In genomic region chr13:77982105-77982851, GRCm38 (mm10) we compare ENCODE assay signal across 8 mouse cellular contexts. TPM values are rescaled to one million over a fixed set of nuclear protein-coding genes. Genes with fewer than 3 reads are reported as not detected.
DNase-seq lines count a peak whose midpoint lies in the region; ATAC-seq lines count a peak whose summit lies in the region.

No protein-coding gene starts in this region.

- H3K36me3 ChIP-seq in heart, embryonic 13.5 days: no peaks in the 10 kb centered on the region
- H3K36me3 ChIP-seq in heart, embryonic 11.5 days (ENCODE audit: control insufficient read depth, insufficient read depth, low read length): no peaks in the 10 kb centered on the region
- H3K36me3 ChIP-seq in neural tube, embryonic 13.5 days: no peaks in the 10 kb centered on the region

- no peaks in the 10 kb centered on the region for H3K9me3 ChIP-seq in heart, embryonic 13.5 days
- no peaks in the 10 kb centered on the region for H3K9me3 ChIP-seq in heart, embryonic 11.5 days (replicated peaks; ENCODE audit: control insufficient read depth, low read length)
- H3K9me3 ChIP-seq in neural tube, embryonic 13.5 days: no peaks in the 10 kb centered on the region

- 25% methylated on average over 5 of the region's 5 CpGs for WGBS in heart, embryonic 13.5 days
- WGBS in heart, embryonic 11.5 days (ENCODE audit: insufficient replicate concordance): 22% methylated on average over 5 of the region's 5 CpGs
- WGBS in neural tube, embryonic 13.5 days: 26% methylated on average over 5 of the region's 5 CpGs

- H3K27me3 ChIP-seq in heart, embryonic 13.5 days (replicated peaks): no peaks in the 10 kb centered on the region
- H3K27me3 ChIP-seq in heart, embryonic 11.5 days (ENCODE audit: control insufficient read depth, insufficient read depth, low read length): no peaks in the 10 kb centered on the region
- H3K27me3 ChIP-seq in neural tube, embryonic 13.5 days: no peaks in the 10 kb centered on the region

- H3K9ac ChIP-seq in heart, embryonic 13.5 days: no peak overlapping the region
- H3K9ac ChIP-seq in heart, embryonic 11.5 days (ENCODE audit: low read depth, low read length): no peak overlapping the region
- H3K9ac ChIP-seq in neural tube, embryonic 13.5 days: no peak overlapping the region

- ATAC-seq in heart, embryonic 13.5 days (ENCODE audit: extremely low read depth, insufficient number of reproducible peaks, low FRiP score, low TSS enrichment): no peak
- no peak for ATAC-seq in heart, embryonic 11.5 days (replicated peaks; ENCODE audit: insufficient number of reproducible peaks, low FRiP score, low TSS enrichment)
- ATAC-seq in neural tube, embryonic 13.5 days (ENCODE audit: low read depth): peak; percentile 50; the same call in 1 of the 2 replicates
- no peak for ATAC-seq in megakaryocyte, adult 5-6 weeks (ENCODE audit: poor library complexity, severe bottlenecking)

- H3K27ac ChIP-seq in heart, embryonic 13.5 days (replicated peaks): no peak overlapping the region
- H3K27ac ChIP-seq in heart, embryonic 11.5 days (ENCODE audit: low read depth, low read length): no peak overlapping the region
- H3K27ac ChIP-seq in neural tube, embryonic 13.5 days (replicated peaks): no peak overlapping the region

- DNase-seq in ES-CJ7 (ENCODE audit: low read depth, low spot score): peak; percentile 22
- peak; percentile 70 for DNase-seq in cerebellum, adult 9-10 months
- DNase-seq in heart, postnatal 14 days: peak; percentile 19 to 60
- DNase-seq in layer of hippocampus, postnatal 36 days: peak; percentile 9 to 38

- no peak overlapping the region for H3K4me3 ChIP-seq in heart, embryonic 13.5 days
- no peak overlapping the region for H3K4me3 ChIP-seq in heart, embryonic 11.5 days (ENCODE audit: low read depth, low read length)
- no peak overlapping the region for H3K4me3 ChIP-seq in neural tube, embryonic 13.5 days

- peak overlapping the region; percentile 33; the same call in 1 of the 2 replicates for H3K4me2 ChIP-seq in heart, embryonic 13.5 days
- H3K4me2 ChIP-seq in heart, embryonic 11.5 days: no peak overlapping the region
- no peak overlapping the region for H3K4me2 ChIP-seq in neural tube, embryonic 13.5 days

- intact Hi-C loops in heart, postnatal 14 days (cut with DNase I): loop anchor here (5.0 to 10.0 kb wide), 3 partner anchors 205 to 1053 kb away; no protein-coding TSS in a partner anchor

- H3K4me1 ChIP-seq in heart, embryonic 13.5 days: peaks cover 8% of the 10 kb centered on the region
- no peaks in the 10 kb centered on the region for H3K4me1 ChIP-seq in heart, embryonic 11.5 days (ENCODE audit: control insufficient read depth, insufficient read depth, low read length)
- H3K4me1 ChIP-seq in neural tube, embryonic 13.5 days (replicated peaks): no peaks in the 10 kb centered on the region

RNA-seq across cellular contexts. Expression of gene Pou5f2, which starts 42.4 kb away (rescaled TPM):
- polyA plus RNA-seq in heart, embryonic 13.5 days (2015; fragmentation: Nextera tagmentation; extraction: Ambion mirVana): 0.51 and 1.1 TPM in 2 replicates
- 0.68 and 1.2 TPM in 2 replicates for polyA plus RNA-seq in heart, embryonic 11.5 days (2014; fragmentation: Nextera tagmentation; extraction: Ambion mirVana)
- 1 to 10 TPM in 1 of 2 experiments, under 1 TPM in 1; 0.61 to 1.1 TPM for total RNA-seq in heart, postnatal 14 days (2021)
- 1 to 10 TPM in 1 of 2 experiments, under 1 TPM in 1; 0.82 to 1.5 TPM for total RNA-seq in layer of hippocampus, postnatal 36 days (2021)
- polyA plus RNA-seq in neural tube, embryonic 13.5 days (2015; fragmentation: Nextera tagmentation; extraction: Ambion mirVana): 0.50 and 0.56 TPM in 2 replicates
- 0.13 and 0.18 TPM in 2 replicates for total RNA-seq in megakaryocyte, adult 5-6 weeks (2015)
- 0.70 and 1.7 TPM in 2 replicates for total RNA-seq in megakaryocyte, adult 5-6 weeks (2017)
